Mouse (Mus musculus) A20 (cell line): ENCODE results near the gene Slc23a2.
A peak's percentile ranks its signal among the peaks of the same experiment; 100 is the strongest.

Experiments
- DNase-seq: peaks from one replicate; pipeline ENCODE4 v3.0.0-alpha.2; 2011; ENCODE audit warnings: low read depth, low spot score

The Slc23a2 gene

DNA sequence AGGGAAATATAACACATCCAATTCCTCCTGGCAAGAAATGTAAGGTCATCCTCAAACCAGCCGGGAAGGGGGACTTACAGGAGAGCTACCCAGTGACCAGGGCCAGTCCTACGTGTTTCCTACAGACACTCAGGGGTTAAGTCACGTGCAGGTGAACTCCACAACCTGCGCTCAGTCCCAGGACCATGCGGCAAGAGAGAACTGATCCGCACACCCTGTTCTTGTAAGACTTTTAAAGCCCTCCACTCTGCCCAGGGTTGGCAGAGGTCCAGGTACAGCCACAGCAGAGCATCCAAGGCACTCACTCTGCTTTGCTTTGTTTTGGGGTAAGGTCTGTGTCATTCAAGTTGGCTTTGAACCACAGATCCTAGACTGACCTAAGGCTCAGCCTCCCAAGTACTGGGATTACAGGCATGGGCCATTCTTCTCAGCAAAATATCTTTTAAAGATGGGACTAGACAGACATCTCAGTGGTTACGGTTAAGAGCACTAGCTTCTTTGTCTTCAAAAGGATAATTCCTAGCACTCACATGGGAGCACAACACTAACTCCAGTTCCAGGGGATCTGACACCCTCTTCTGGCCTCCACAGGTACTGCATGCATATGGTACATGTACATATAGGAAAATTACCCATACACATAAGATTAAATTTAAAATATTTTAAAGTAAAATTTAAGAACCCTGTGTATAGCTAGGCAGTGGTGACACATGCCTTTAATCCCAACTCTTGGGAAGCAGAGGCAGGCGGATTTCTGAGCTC, 8.9 kb downstream of the Slc23a2 start:
- peak; percentile 41 for DNase-seq

DNA sequence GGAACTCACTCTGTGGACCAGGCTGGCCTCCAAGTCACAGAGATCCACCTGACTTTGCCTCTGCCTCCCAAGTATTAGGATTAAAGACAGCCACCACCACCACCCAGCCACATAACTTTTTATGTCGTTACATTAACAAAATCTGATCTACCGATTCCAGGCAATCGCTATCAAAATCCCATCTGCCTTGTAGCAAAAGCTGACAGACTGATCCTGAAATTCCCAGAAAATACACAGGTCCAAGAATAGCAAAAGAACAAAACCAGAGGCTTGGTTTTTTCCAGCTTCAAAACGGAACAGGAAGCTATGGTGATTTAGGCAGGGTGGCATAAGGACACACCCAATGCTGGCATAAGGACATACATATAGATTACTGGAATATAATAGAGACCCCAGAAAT, 10.2 kb downstream of the Slc23a2 start:
- no peak for DNase-seq

DNA sequence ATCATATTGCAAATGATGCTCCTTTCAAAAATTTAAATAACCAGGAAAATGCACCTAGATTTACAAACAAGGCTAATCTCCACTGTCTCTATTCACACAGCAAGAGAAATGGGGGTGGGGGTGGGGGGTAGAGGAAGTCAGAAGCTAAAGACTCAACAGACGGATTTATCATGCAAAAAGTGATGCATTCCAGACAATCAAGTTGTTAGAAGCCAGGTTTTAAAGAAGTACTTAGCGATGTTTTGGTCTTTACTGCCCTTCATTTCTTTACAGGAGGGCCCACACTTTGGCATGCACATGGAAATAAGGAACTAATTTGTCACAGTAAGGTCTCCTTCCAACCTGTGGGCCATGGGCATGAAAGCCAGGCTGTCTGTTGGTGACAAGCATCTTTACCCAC, 11.5 kb downstream of the Slc23a2 start:
- no peak for DNase-seq

DNA sequence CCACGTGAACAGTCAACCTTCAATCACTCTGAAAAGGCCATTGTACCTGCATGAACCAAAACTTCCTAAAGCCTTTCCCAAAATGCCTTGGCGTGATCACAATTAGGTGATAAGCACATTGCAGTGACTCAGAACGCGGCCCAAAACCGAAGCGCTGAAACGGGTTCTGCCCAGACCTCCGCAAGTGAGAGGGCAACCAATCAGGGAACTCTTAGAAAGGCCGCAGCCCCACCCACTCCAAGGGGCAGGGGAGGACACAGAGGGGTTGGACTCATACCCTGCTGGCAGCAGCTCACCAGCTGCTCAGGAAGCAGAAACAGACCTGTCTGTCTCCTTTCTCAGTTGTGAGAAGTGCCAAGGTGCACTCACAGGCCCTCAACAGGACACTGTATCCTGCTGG, 13.6 kb downstream of the Slc23a2 start:
- no peak for DNase-seq

DNA sequence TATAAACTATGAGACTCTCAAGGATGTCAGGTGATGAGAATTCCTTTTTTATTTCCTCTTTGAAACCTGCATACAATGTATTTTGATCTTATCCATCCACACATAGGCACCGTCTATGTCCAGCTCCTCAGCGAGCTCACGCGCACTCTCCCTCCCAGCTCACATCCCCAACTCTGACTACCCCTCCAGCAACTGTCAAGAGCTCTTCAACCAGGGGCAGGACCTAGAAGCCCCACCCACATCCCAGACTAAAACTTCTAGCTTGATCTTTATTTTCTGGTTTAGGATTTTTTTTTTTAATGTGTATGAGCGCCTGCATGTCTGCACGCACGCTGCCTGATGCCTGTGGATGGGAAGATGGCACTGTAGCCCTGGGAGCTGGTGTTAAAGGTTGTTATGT, 14.9 kb downstream of the Slc23a2 start:
- DNase-seq, result no peak

DNA sequence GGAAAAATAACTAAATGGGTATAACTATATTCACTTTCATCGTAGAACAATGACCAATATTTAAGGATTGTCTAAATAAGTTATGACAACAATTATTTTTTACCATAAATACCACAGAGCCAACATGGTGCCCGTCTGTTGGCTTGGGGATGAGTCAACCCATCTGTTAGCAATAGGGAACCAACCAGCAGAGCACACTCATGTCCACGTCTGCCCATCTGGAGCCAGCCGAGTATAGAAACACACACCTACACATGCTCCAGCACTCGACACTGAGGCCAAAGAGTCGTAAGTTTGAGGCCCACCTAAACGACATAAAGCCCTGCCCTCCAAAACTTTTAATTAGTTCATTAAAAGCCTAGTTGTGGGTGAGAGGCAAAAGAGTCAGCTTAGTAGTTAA, 15.7 kb downstream of the Slc23a2 start:
- no peak for DNase-seq

DNA sequence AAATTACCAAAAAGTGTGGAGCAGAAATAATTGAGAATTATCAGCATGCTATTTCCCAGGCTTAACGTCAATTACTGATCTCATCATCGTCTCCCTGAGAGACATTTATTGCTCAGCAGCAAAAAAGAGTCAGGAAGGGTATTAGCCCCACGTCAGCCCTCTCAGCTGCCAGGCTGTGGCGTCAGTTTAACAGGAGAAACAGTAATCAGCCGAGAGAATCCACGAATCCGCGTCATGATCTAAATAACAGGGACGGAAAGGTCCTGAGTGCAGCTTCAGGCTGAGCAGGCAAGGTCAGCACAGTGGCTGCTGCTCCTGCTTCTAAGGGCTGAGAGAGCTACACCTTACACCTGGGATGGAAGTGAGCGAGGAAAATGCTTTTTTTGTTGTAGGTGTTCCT, 17.0 kb downstream of the Slc23a2 start:
- DNase-seq, result no peak

DNA sequence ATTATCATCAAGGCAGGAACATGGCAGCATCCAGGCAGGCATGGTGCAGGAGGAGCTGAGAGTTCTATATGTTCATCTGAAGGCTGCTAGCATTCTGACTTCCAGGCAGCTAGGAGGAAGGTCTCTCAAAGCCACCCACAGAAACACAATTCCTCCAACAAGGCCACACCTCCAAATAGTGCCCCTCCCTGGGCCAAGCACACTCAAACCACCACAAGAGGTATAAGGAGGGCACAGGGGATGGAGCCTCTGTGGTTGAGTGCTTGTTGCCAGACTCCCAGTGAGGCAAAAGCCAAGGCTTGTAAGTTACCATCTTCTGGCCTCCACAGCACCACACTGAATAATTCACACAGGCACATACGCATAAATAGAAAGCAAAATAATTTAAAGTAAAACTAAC, 18.6 kb downstream of the Slc23a2 start:
- DNase-seq, result no peak

DNA sequence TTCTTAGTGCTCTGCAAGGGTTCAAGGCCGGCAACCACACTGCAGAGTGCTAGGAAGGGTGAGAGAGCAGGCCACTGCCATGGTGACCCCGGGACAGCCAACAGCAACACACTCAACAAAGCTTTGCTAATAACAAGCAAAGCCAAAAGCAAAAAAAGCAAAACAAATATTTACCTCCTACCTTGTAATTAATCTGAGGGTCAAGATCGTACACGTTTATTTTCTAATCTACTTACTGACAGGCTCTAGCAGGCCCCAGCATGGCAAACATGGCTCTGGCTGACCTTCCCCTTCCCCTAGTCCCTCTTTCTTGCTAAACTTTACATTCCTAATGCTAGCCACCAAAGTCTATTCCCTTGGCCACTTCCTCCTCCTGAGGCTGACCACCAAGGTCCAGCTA, 21.8 kb downstream of the Slc23a2 start:
- DNase-seq, result no peak

DNA sequence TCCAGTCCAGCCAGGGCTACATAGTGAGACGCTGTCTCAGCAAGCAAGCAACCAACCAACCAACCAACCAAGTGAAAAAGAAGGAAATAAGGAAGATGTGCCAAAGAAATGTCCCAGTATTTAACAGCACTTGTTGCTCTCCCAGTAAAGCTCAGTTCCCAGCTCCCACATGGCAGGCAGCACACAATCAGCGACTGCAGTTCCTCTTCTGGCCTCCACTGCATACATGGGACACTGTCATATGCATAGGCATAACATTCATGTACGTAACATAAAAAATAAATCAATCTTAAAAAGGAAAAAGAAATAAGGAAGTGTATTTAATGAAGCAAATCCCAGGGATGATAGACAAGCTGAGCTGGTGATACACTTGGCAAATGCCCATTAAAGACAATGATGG, 23.9 kb downstream of the Slc23a2 start:
- no peak for DNase-seq

DNA sequence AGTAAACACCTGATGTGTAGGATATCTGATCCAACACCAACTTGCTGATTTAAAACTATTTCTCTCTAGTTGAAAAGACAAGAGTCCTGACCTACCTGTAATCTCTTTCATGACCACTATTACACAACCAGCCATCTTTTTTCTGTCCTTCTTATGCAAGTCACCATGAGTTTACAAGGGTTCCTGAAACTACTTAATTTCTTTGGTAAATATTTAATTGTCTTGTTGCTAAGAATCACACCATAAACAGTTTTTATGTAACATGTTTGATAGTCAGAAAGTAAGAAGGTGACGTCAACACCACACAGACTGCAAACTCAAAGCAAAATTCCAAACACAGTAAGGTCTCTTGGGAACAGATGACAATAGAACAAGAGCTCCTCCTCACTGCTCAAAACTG, 26.3 kb downstream of the Slc23a2 start:
- no peak for DNase-seq

DNA sequence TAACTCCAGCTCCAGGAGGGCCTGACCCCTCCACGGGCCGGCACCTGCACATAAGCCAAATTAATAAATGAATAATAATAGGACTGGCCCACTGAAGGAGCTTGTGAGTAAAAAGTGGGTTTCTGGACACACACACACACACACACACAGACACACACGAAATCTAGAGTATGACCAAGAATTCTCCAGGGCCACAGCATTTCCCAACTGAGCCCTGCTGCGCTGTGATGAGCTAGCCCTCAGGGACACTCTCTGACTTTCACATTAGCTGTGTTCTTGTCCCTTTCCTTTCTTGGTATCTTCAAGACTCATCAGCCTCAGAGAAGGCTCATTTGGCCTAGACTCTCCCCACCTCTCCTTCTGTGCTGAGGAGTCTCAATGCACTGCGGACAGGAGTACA, 29.0 kb downstream of the Slc23a2 start:
- no peak for DNase-seq

DNA sequence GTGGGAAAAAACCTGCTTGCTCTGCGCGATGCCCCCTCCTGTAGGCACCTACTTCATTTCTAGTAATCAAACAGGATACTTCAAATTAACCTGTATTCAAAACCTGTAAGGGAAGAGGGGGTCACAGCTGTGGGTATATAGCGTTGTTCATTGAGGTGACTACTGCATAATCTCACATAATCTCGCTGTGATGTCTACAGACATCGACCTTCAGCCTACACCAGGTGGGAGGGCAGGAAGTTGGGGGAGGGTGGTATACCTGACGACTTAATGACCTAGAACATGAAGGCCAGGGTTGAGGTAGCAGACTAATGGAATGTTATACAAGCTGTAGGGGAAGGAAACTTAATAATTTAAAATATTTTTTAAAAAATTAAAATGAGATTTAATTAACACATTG, 29.6 kb downstream of the Slc23a2 start:
- DNase-seq, result peak; percentile 43

DNA sequence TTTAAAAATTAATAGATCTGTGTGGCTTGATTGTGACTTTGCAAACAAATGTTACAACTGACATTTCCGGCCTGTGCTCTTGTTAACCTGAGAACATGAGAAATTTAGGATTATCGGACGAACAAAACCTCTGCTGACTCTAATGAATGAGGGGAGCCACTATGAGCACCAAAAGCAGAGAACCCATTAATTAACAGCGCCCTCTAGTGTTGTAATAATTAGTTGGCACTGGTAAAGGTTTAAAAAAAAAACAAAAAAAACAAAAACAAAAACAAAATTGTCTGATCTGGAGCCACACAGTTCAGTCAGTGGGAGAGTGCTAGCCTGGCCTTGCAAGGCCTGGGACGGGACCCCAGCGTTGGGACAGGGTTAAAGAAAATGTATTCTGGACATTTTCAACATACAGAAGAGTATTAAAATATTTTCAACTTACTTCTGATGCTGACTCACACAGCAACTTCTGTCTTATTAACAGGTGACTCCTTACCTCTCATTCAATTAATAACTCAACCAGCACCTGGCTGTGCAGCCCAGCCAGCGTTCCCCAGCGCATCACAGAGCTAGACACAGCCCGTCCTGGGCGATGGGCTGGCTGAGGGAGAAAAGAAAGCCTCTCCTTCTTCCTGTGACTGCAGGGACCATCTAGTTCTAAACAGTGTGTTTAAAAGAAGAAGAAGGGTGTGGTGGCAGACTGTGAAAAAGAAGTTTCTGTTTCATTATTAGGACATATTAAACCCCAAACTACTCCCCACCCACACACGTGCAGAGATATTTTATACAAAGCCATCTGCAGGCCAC, 30.7 kb downstream of the Slc23a2 start:
- DNase-seq, result peak; percentile 87

DNA sequence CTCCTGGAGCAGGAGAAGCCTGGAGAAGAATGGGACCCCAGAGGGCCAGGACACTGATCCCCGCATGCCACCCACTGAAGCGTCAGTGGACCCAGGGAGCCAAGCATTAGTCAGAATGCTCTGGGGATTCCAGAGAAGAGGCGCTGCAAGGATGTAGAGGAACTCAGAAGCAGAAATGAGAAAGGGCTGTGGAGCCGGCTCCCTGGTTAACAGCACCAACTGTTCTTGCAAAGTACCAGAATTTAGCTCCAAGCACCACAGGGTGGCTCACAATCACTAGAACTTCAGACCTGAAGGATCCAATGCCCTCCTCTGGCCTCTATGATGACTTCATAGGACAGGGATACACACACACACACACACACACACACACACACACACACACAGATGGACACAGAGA, 32.6 kb downstream of the Slc23a2 start:
- peak; percentile 29 for DNase-seq

DNA sequence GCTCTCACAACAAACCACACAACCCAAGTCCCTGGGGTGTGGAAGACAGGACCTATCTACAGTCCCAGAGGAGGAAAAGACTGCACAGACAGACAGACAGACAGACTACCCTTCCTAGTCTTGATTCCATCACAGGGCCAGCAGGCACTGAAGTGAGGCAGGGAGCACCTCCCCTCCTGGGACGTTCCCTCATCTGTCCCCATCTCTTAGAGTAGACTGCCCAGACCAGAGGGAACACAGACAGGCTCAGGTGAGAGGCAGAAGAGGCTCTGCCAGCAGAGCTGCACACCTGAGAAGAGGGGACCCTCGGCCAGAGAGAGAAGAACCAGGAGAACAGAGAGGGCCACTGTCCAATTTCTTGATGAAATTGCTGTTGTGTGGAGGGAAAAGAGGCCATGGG, 33.0 kb downstream of the Slc23a2 start:
- no peak for DNase-seq

DNA sequence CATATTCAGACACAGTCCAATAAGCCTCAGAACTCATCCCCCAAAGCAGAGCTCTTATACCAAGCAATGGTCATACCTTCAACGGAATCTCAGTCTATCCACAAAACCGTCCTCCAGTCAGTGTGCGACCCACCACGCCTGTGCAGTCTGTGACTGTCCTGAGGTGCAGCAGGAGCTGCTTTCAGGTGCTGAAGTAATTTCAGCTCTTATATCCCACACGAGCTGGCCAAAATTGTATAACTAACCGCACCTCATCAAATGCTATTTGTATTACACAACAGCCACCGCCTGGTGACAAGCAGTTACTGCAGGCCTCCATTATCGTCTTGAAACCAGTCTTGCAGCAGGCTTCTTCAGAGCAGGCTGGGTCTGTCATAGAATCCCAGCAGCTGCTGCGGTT, 33.6 kb downstream of the Slc23a2 start:
- peak; percentile 86 for DNase-seq

DNA sequence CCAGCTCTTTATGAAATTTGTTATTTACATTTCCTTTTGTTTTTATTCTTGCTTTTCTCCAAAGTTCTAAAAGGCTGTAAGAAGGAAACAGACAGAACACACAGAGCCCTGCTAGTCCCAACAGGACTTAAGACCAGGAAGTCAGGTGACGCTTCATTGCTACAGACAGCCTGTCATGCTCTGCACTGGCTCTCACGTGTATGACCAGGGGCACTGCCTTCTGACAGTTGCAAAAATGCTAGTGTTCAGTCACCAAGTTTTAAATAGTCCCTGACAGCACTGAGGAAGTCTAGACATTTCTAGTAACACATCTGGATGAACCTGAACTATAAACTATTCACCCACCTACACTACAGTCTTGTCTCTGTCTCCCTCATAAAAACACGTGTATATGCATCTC, 34.2 kb downstream of the Slc23a2 start:
- DNase-seq, result peak; percentile 81

DNA sequence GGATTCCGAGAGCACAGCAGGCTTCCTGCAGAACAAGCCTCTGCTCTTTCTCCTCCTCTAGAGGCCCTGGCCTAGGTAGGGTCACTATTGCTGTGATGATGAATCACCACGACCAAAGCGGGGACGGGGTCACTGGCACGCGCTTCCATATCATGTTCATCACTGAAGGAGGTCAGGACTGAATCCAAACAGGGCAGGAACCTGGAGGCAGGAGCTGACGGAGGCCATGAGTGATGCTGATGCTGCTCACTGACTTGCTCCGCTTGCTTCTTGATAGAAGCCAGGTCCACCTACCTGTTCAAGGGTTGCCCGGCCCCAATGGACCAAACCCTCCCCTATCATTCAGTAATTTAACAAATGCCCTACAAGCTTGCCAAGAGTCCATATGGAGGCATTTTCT, 35.9 kb downstream of the Slc23a2 start:
- DNase-seq, result no peak

DNA sequence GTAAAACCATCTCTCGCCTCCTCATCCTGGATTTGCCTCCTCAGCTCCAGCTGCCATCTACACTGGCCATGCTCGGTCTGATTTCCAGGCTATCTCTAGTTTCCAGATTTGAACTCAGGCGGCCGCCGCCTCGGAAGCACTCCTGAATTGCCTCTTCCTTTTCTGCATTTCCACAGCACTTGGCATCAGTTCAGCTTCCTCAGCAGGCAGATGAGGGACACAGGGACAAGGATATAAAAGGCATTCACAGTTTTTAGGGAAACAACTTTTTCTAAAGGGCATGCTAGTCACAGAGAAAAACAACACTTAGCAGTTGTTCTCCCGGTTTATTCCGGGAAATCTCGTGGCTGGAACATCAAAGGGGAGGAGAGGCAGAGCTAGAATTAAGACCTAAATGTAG, 37.3 kb downstream of the Slc23a2 start:
- DNase-seq, result no peak

DNA sequence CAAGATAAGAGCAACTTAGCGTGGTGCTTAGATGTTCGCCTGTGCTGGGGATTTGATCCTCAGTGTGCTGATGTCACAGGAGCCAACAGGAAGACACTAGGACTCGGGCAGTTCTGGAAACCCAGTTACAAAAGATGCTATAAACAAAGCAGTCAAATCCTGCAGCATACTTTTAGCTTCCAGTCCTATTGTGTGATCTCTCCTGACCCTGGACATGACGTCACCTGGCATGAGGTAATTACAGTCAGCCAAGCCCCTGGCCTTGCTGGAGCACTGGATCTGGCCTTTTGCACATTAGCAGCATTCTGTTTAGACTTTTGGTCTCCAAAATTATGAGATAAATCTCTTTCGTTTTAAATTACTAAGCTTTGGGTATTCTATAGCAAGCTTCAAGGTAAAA, 38.8 kb downstream of the Slc23a2 start:
- no peak for DNase-seq

DNA sequence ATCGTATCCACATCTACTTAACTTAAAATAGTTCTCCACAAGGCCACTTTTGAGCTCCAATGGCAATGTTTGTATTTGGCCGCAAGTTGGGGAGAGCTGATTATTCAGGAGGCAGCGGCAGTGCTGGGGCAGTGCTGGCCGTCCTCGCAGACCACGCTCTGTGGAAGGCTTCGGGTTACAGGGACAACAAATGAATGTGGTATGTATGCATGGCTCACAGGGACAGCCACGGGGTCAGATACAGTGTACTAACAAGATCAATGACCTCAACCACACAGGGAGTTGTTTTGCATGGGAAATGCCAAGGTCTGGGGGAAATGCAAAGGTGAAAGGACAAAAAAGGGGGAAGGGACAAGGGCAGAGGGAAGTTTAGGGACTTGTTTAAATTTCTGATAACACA, 41.6 kb downstream of the Slc23a2 start:
- DNase-seq, result no peak

DNA sequence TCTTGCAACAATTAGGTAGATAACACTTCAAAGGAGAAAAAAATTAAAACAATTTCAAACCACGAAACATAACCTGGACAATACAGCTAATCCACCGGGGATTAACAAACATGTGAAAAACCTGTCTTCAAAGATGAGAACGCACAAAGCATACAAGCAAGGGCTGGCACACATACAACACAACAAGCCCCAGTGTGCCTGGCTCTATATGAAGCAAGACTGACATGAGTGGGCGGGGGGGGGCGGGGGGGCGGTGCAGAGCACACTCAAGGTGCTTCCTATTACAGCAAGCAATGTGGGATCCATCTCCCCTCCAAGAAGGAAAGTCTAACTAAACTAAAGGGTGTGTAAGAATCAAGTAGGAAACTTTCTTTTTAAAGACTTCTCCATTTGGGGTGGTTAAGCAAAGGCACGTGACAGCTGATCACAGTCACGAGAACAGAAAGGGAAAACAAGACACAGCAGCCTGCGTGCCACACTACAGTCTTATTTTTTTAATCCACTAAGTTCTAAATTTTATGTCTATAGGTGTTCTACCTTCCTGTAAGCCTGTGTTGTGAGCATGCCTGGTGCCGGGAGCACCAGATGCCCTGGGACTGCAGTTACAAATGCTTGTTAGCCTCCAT, 42.3 kb downstream of the Slc23a2 start:
- DNase-seq, result peak; percentile 40
